Mouse (Mus musculus): ENCODE measurements around the gene Cep19.

Cep19 gene

DNA sequence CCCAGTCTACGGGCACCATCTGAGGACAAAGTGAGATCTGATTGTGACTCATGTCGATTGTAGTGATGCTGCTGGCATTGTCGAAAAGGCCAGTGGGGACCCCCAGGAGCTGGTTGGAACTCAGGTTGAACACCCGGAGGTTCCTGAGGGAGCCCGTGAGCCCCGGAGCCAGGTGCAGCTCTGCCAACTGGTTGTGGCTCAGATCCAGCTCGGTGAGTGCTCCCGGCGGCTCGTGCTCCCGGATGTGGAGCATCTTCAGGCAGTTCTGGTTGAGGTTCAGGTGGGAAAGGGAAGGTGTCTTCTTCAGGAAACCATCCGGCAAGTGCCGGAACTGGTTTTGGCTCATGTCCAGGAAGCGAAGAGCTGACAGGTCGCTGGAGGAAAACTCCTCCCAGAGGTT lies 44.2 kb downstream of the Cep19 start:
- no peak for DNase-seq (ENCODE audit: low read depth in 1 of 2, low spot score in 2 of 2)

GRCm38 (mm10) chr16:32144592-32144991 lies 45.0 kb downstream of the Cep19 start:
- no peak for DNase-seq (ENCODE audit: low read depth in 1 of 2, low spot score in 2 of 2)

- no peak for DNase-seq (ENCODE audit: low read depth in 1 of 2, low spot score in 2 of 2)
Observed at GRCm38 (mm10) chr16:32147589-32148207, 48.1 kb downstream of the Cep19 start.

- DNase-seq (ENCODE audit: low read depth in 1 of 2, low spot score in 2 of 2), result no peak
Observed at GRCm38 (mm10) chr16:32153976-32154375, 54.4 kb downstream of the Cep19 start.

DNA sequence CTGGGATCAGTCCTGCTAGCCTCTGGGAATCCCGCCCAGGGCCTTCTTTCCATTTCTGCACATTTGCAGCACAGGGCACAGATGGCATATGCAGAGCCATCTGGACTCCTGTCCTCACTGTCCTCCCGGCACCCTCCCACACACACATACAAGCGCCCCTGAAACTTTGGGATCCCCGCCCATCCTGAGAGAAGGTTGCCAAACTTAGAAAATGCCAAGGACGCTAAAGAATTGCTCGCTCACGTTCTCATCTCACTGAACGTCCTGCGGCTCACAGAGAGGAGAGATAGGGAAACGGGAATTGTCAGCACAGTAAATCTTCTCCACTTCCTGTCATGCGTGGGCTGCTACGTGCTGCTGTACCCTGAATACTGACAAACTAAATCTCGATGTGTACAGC lies 54.8 kb downstream of the Cep19 start:
- no peak for DNase-seq (ENCODE audit: low read depth in 1 of 2, low spot score in 2 of 2)

DNA sequence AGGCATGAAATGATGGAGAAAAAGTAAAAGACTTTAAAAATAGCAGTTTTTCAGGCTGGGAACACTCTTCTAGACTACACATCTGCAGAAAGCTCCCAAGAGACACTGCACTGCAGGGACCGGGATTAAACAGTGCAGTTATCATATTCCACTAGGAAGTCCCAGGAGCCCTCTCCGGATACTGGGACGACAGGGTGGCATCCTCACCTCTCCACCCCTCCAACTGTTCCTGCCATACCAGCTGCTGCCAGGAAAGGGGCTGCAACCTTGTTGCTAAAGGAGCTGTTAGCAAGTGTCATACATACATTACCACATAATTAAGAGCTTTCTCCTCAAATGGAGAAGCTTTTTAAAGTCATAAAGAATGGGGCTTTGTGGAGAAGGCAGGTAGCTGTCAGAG lies 57.1 kb downstream of the Cep19 start:
- no peak for DNase-seq (ENCODE audit: low read depth in 1 of 2, low spot score in 2 of 2)

DNA sequence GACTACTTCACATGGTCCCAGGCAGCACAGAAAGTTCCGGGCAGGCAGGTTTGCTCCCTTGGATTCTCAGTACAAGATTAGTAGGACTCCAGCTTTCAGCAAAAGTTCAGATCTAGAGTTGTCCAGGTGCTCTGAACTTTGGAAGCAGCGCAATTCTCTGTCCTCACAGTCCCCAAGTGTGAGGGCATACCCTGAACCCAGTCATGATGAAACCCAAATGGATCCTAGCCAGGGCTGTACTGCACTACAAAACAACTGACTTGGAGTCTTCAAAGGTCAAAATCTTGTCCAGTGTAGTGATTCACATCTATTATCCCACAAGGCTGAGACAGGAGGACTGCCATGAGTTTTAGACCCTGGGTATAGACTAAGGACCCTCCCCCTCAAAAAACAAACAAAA lies 57.8 kb downstream of the Cep19 start:
- DNase-seq (ENCODE audit: low read depth in 1 of 2, low spot score in 2 of 2), result no peak
